Mouse (Mus musculus) heart, postnatal 10 days (tissue): ENCODE data around the gene Fbxo6. TPM values are rescaled to one million over a fixed set of nuclear protein-coding genes. Genes with fewer than 3 reads are reported as not detected.
"Not testable (repeated sequence)": the region's sequence is repeated elsewhere in the genome, so short reads cannot be mapped to it uniquely, and the experiment has no call there.

Experiments used
- DNase-seq, 2 experiments: peaks; one replicate each; pipeline ENCODE4 v3.0.0; 2021
- intact Hi-C: fragments of 180-260 bp; cut with DNase I; formaldehyde crosslinking; loops from one replicate; pipeline ENCODE4 v1.15.1; 2025
- total RNA-seq, 2 experiments: library from RNA; stranded (reverse); gene quantifications; 2 replicates each; pipeline ENCODE4 v1.2.3; 2021

Fbxo6 gene
- 10 to 100 TPM; 26.4 to 26.9 TPM for total RNA-seq

DNA sequence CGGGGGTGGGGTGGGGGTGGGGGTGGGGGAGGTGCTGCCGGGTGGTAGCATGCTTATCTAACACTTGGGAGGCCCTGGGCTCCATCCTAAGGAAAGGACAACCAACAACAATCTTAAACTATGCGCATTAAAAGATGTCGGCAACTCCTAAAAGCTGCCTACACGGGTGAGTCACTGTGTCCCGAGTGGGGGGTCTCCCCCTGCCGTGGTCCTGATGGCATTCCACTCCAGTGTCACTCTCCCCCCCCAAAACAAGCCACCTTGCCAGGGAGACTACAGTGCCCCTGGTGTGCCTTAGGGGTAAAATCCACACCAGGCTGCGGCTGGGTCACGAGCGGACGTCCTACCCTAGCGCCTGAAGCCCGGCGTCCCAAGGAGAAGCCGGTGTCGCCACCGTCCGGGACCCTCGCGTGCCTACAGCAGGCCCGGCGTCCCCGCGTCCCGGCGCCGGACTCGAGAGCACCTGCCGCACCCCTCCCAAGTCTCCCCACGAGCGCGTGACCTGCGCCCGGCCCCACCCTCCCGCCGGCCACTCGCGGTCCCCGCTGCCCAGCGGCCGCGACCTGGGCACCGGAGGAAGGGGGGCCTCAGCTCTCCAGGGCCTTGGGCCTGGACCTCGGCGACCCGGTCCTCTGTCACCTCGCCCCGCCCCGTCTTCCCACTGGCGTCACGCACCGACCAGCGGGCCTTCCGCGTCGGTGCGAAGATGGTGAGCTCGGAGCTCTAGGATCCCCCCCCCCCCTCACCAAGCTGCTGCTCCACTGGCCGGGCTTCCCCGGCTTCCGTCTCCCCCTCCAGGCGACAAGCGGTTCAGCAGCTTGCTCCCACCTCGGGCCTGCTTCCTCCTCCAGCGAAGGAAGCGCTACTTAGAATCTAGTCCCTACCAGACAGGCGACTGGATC is at the start of gene Fbxo6:
Gene Fbxo6, minus strand, starts transcription at position 874 of the 902 bp plus-strand sequence.
- intact Hi-C loops: loop anchor here (1.0 kb wide), 1 partner anchor 11 kb away; no protein-coding TSS in a partner anchor

DNA sequence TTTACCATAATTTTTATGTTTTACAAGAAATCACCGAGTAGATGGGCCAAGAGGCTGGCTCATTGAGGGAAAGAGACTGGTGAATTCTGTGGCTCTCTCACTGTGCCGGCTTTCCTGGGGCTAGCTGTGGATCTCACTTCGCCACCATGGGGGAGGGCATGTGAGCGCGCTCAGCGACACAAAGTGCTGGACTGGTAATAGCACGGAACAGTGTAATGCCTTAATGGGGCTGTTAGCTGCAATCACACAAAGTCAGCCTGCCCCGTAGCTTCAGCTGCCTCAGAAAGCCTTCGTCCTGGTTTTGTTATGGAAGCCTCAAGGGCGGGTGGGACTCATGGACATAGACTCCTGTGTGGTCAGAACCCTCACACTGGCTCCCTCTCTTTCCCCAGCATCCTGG is 46.8 kb upstream of the Fbxo6 start:
- no peak for DNase-seq
- intact Hi-C loops: no loop called here

More for the DNA sequence above, at the start of gene Fbxo6:
- DNase-seq: peak; percentile 90

DNA sequence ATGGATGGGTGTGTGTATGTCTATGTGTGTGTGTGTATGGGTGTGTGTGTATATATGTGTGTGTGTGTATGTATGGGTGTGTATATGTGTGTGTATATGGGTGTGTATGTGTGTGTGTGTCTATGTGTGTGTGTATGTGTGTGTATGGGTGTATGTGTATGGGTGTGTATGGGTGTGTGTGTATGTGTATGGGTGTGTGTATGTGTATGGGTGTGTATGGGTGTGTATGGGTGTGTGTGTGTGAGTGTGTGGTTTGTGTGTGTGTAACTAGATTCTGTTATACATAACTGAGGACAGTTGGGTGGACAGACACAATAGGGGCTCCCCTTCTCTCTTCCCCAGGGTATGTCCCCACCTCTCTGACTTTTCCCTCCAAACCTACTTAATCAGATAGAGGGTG is 42.5 kb upstream of the Fbxo6 start:
- intact Hi-C loops: no loop called here
- no peak for DNase-seq

DNA sequence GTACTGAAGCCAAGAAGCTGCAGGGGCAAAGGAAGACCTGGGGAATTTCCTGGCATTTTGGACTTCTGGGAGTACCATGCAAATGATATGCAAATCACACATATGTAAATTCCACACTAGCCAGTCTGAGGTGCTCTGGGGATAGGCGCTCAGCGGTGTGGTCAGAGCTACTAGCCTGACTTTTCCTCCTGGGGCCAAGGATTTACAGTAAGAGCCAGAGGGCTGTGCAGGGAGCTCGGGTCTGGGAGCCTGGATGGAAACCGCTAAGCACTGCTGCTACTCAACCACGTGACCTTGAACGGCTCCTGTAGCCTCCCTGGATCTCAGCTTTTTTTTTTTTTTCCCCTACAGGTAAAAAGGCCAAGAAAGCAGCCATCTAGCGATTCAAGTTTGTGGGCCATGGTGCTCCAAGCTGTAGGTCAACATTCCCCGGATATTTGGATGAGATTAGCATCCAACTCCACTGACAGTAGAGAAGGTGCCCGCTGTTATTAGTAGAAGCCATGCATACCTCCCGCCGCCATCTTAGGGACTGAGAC is 40.8 kb upstream of the Fbxo6 start:
- intact Hi-C loops: no loop called here

DNA sequence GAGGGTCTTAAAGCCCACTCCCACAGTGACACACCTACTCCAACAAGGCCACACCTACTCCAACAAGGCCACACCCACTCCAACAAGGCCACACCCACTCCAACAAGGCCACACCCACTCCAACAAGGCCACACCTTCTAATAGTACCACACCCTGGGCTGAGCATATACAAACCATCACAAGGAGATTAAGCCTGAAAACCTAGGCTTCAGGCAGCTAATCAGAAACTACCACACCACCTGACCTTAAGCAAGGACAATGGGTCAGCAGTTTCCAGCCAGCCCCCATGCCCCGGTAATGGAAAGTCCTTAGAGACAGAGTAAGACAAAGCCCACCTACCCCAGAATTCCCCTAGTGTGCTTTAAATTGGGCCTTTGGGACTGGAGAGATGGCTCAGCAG is 36.8 kb upstream of the Fbxo6 start:
- DNase-seq, intact Hi-C loops: not testable (repeated sequence)

More for the DNA sequence above, 40.8 kb upstream of the Fbxo6 start:
- DNase-seq: no peak

DNA sequence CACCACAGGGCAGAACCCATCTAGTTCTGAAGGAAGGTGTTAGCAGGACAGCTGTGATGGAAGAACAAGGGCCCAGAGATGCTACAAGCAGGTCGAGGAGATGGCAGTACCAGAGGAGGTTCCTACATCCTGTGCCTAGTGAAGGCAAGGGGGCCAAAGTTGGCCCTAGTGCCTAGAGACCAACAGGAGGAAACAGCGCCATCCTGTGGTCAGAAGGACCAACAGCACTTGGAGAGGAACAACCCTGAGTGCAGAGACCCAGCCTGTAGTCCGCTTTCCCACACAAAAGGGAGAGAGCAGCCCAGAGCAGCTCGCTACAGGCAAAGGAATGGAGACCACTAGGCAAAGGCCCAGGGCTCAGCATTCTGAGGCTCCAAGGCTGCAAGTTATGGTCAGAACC is 33.9 kb upstream of the Fbxo6 start:
- intact Hi-C loops: no loop called here

DNA sequence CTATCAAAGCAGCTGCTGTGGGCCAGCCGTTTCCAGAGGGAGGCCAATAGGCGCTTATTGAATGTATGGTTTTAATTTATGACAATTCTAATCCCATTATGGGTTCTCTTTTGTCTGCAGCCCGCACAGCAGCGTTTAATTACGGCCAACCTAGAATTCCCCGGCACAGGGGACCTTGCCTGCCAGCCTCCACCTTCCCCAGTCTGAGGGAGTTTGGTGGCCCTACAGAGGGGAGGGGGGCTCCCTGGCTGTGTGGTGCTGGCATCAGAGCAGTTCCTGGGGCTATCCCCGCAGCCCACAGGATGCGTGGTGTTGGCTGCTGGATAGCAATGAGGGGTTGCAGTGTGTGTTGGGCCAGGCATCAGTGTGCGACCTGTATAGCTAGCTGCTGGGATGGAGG is 32.6 kb upstream of the Fbxo6 start:
- intact Hi-C loops: no loop called here
- no peak for DNase-seq

More for the DNA sequence above, 33.9 kb upstream of the Fbxo6 start:
- no peak for DNase-seq

DNA sequence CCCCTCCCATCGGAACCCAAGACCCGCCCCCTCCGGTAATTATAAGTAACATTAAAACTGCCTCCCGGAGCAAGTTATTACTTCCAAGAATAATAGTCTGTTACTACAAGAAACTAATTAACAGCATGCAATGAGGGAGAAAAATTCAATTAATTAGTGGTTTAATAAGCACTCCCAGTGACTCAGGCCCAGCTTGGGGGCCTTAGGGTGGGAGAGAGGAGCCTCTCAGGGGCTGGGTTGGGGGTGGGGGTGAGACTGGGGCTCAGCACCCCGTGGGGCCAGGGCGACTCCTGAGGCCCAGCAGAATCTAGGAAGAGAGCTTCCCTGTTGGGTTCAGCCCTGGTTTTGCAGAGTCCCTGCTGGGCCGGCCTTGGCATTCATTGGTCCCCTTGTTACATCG is 30.4 kb upstream of the Fbxo6 start:
- intact Hi-C loops: no loop called here
- no peak for DNase-seq

DNA sequence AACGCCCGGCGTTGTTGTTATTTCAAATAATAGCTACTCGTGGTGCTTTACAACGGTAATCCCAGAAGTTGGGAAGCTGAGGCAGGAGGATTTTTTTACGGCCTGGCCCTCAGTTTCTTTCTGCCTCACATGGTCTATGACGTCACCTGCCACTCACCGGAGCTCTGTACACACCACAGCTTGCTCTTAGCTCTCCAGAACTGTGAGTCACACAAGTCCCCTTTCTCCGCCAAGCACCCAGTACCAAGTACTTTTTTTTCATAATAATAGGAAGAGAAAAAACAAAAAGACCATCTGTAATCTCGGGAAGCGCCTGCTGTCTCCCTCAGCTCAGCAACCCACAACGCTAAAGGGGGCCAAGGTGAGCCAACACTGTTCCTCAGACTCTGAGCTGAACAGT is 29.5 kb upstream of the Fbxo6 start:
- intact Hi-C loops: no loop called here
- no peak for DNase-seq

DNA sequence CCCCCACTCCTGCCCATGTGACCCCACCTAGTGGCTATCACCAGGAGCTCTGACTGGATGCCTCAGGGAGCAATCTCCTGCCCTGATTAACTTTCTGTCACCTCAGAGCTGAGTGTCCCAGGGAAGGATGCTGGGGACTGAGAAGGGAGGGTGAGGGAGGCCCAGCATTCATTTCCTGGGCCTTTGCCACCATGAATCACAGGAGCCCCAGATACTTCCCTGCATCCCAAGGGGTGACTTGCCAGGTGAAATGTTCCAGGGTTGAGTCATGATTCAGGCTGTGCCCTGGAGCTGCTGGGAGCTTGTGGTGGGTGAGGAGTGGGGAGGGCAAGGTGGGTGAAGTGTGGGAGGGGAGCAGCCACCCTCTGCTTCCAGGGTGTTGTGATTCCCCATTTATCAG is 25.8 kb upstream of the Fbxo6 start:
- intact Hi-C loops: no loop called here

DNA sequence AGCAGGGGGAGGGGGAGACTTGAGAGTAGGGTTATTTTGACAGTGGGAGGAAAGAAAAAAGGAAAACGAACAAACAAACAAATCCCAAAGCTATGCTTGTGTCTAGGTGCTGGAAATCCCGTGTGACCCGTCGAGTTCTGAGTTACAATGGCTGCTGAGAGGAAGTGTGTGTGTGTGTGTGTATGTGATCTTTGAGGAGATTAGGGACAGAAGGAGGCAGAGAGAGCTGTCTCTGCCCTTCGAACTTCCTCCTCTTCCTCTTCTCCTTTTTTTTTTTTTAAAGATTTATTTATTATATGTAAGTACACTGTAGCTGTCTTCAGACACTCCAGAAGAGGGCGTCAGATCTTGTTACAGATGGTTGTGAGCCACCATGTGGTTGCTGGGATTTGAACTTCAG is 24.7 kb upstream of the Fbxo6 start:
- intact Hi-C loops: not testable (repeated sequence)

More for the DNA sequence above, 25.8 kb upstream of the Fbxo6 start:
- DNase-seq: no peak

DNA sequence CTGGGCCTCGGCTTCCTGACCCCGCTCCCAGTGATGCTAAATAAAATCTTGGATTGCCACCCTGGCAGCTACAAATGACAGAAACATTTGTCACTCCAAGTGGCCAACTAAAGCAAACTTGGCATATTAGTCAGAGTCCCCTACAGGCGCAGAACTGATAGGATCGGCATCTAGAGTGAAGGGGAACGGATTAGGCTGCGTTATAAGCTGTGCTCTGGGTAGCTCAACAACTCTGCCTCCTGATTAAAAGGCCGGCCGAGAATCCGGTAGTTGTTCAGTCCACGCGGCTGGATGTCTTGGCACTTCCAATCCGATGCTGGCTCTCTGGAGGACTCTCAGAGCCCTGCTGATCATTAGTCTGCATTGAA is 22.5 kb upstream of the Fbxo6 start:
- intact Hi-C loops: no loop called here
- no peak for DNase-seq

More for the DNA sequence above, 24.7 kb upstream of the Fbxo6 start:
- DNase-seq: not testable (repeated sequence)

DNA sequence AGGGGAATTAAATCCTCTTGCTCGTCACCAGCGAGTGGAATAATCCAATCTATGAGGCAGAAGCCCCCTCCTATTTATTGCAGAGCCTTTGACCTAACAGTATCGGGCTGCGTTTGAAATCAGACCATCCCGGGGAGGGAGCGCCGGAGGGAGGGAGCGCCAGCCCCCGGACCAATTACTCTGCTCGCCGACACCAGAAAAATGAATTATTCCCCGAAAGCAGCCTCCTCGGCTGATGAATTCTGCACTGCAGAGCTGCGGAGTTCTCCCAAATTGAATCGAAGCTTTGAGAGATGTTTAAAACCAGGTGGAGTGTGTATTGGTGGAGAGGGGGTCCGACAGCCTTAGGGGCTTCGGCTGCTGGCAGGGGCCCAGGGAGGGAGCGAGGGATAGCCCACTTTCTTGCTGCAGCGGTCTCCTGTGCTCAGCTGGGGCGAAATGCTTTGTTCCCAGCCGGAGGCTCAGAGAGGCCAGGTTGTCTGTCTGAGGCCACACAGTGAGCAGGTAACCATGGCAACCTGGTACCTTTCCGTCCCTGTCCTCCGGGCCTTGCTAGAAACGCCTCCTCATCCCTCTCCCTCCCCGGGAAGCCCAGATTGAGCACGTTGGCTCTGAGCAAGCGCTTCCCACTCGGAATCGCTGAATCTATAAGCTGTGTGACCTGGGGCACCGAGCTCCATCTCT is 22.0 kb upstream of the Fbxo6 start:
- no peak for DNase-seq
- intact Hi-C loops: no loop called here

DNA sequence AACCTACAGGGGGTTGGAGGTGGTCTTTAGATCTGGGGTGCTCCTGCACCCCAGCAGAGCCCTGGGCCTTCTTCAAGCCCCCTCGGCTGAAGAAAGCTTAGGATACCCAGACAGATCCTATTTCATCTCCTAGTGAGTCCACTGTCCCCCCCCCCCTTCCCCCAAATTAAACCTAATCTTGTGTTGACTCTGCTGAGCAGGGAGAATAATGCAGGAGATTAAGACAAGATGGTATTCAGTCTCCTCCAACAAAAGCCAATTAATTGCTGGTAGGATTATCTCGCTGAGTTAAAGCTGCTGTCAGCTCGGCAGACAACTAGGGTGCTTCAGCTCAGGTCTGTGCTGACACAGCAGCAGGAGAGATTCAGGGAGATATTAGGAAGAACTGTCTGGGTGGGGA is 19.3 kb upstream of the Fbxo6 start:
- intact Hi-C loops: loop anchor here (2.0 kb wide), 1 partner anchor 264 kb away; no protein-coding TSS in a partner anchor
- DNase-seq: no peak

DNA sequence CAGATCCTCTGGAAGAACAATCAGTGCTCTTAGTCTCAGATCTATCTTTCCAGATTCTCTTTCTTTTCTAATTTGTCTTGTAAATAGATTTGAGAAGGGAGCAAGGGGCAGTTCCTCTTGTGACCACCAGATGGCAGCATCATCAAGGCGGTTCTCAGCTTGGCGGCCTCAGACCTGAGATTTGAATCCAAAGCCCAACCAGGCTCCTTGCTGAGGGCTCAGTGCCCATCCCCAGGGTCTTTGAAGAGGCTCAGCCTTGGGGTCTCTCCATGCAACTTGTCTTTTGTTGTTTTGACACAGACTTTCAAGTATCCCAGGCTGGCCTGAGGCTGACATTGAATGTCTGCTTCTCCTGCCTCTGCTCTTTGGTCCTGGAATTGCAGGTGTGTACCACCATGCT is 18.9 kb upstream of the Fbxo6 start:
- DNase-seq: peak; percentile 44 to 72
- intact Hi-C loops: loop anchor here (2.0 kb wide), 1 partner anchor 264 kb away; no protein-coding TSS in a partner anchor

DNA sequence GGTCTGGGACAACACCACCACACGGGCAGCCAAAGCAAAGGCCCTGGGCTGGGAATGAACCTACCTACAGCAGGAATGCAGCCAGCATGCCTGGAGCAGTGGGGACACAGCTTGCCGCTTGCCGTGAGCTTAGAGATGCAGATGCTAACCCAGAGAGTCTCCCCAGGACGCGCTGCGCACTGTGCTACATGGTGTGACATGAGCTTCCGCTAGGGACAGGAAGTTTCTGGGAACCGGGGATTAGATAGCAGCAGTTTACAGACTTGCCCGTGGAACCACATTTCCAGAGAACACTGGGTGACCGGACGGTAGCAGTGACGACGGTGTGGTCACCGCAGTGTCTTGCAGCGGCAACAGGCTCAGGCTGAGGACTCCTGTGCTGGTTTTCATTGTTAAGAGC is 17.6 kb upstream of the Fbxo6 start:
- DNase-seq: no peak
- intact Hi-C loops: loop anchor here (2.0 to 5.0 kb wide), 2 partner anchors 119 to 438 kb away; no protein-coding TSS in a partner anchor

DNA sequence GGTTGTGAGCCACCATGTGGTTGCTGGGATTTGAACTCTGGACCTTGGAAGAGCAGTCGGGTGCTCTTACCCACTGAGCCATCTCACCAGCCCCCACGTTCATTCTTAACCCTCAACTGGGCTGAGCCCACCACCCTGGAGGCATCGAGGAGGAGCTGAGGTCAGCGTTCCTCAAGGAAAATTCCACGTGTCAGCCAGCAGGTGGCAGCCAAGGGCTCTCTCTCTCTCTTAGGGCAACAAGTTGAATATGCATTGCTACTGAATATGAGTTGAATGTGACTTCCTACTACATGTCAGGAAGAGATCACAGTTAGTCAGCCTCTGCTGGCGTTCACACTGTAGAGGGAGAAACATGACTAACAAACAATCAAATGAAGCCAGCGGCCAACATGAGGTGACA is 16.3 kb upstream of the Fbxo6 start:
- intact Hi-C loops: loop anchor here (2.0 to 5.0 kb wide), 2 partner anchors 121 to 439 kb away; no protein-coding TSS in a partner anchor
- peak; percentile 61 to 71 for DNase-seq

DNA sequence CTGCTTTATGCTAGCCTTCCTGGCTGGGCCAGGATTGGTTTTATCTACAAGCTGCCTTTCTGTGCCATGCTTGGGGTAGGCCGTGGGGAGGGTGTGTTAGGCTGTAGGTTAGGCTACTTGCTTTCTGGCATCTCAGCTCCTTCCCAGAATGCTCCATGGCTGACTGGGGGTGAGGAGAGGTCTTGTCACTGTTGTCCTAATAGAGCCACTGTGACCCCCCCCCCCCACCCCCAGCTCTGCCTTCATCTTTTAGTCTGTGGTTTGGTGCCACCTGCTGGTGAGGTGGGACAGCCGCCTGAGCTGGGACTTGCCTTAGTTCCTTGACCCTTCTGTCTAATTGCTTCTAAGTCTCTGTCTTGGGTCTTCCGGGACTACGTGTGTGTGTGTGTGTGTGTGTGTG is 15.0 kb upstream of the Fbxo6 start:
- intact Hi-C loops: loop anchor here (5.0 kb wide), 1 partner anchor 440 kb away; no protein-coding TSS in a partner anchor

DNA sequence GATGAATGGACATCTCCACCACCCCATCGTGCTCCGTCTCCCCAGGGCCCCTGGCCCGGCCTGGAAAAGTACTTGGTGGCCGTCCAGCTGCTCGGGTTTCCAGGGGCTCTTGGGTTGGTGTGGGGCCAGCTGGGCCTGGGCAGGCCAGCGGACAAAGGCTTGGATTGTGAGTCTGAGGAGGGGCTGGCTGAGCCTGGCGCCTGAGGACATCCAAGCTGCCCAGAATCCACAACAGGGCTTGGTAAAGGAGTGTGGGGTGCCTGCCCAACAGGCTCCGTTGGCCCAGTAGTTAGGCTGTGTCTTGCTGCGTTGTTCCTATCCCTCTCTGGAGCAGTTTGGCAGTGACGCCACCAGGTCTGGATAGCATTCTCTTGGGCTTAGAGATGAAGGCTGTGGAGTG is 14.5 kb upstream of the Fbxo6 start:
- peak in 1 of 2 experiments; percentile 14 for DNase-seq
- intact Hi-C loops: loop anchor here (5.0 kb wide), 1 partner anchor 441 kb away; no protein-coding TSS in a partner anchor

More for the DNA sequence above, 15.0 kb upstream of the Fbxo6 start:
- DNase-seq: peak; percentile 54 to 82

DNA sequence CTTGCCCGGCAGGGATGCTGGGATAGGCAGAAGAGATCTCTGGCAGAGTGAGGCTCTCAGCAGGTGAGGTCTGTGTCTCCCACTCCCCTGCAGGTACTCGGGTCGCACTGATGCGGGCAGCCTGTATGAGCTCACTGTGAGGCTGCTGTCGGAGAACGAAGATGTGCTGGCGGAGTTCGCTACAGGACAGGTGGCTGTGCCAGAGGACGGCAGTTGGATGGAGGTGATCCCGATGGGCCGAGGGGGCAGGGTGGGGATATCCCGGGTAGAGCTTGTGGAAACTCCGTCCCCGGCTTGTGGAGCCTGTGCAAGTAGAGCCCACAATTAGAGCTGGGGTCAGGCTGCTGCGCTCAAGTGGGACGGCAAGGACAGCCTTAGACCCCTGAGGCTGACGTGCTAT is 13.6 kb upstream of the Fbxo6 start:
- no peak for DNase-seq

DNA sequence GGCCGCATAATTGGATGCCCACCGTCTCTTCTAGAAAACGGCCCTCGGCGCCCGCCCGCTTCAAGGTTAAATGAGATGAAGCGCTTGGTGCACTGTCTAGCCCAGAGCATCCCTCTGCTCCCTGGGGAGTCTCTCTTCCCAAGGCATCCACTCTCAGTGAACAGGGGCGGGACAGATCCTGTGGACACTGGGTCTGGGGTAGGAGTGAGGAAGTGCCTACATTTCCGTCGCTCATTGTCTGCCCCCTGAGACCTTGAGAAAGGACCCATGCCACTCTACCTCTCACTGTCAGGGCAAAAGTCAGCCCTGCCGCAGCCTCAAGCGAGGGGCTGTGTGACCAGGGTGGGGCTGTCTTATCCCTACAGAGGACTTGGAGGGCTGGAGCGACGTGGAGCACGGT is 12.5 kb upstream of the Fbxo6 start:
- intact Hi-C loops: loop anchor here (1.0 kb wide), 1 partner anchor 49 kb away; no protein-coding TSS in a partner anchor
- DNase-seq: peak in 1 of 2 experiments; percentile 23

More for the DNA sequence above, 13.6 kb upstream of the Fbxo6 start:
- intact Hi-C loops: loop anchor here (5.0 kb wide), 1 partner anchor 442 kb away; no protein-coding TSS in a partner anchor
